Comparison of ENCODE assay signal across 1 mouse cellular context in the genomic region with DNA sequence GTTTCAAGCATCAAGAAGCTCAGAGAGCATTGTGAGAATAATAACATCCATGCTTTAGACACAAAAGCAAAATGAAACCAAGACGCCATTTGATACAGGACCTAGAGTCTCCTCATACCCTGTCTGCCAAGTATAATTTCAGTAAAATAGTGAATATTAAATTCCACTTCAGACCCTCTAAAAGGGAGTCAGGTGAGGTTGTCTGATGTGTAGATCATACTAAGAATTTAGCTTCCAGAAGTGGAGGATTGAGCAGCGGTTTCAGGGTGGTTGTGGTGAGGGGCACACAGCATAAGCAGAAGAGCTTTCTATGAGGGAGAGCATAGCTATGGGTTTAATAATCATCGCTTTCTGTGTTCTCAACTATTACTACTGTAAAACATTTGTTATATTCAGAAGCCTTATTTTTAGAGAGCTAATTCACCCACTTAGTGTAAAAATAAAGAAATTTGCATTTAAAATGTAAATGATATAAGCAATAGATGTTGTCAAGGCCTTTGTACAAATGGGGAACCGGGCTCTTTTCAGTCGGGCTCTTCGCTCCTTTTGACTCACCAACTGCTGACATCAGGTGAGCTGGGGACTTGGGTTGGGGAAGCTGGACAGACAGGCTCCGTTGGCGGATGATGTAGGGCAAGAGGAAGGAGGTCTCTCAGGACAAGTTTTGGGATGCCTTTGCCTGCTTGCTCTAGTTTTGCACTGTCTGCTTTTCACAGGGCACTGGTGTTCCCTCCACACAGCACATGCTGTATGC.
TF ChIP-seq lines count a peak whose summit lies in the region.

No protein-coding gene starts in this region.

TF ChIP-seq in CH12.LX, 34 proteins besides CTCF, POLR2A, EP300 and RAD21 (continued from another document):
- TF ChIP-seq MXI1 (IDR thresholded peaks at IDR 0.05; ENCODE audit: low read depth, low read length) (no peak; the same call in 1 of the 2 replicates), RCOR1 (conservative IDR thresholded peaks at IDR 0.05; ENCODE audit: low read depth, low read length) (no peak), UBTF (IDR thresholded peaks at IDR 0.05; ENCODE audit: low read depth, low read length) (no peak), MYC (IDR thresholded peaks at IDR 0.05; ENCODE audit: low read depth, low read length) (0 out of 2 replicates have a peak, but pooled peaks have one; percentile 29), JUN (IDR thresholded peaks at IDR 0.05; ENCODE audit: insufficient read depth, low read depth, low read length) (peak; percentile 50; the same call in 1 of the 2 replicates), TCF12 (IDR thresholded peaks at IDR 0.05; ENCODE audit: low read depth, low read length) (peak; percentile 23), IRF4 (IDR thresholded peaks at IDR 0.05; ENCODE audit: low read depth, low read length) (peak; percentile 92)
